Mouse (Mus musculus) lung, postnatal 4 days (tissue): ENCODE data around the gene Omt2b.
"Not testable (repeated sequence)": the region's sequence is repeated elsewhere in the genome, so short reads cannot be mapped to it uniquely, and the experiment has no call there.

Experiments used
- DNase-seq, 2 experiments: peaks; one replicate each; pipeline ENCODE4 v3.0.0; 2021

Gene Omt2b

DNA sequence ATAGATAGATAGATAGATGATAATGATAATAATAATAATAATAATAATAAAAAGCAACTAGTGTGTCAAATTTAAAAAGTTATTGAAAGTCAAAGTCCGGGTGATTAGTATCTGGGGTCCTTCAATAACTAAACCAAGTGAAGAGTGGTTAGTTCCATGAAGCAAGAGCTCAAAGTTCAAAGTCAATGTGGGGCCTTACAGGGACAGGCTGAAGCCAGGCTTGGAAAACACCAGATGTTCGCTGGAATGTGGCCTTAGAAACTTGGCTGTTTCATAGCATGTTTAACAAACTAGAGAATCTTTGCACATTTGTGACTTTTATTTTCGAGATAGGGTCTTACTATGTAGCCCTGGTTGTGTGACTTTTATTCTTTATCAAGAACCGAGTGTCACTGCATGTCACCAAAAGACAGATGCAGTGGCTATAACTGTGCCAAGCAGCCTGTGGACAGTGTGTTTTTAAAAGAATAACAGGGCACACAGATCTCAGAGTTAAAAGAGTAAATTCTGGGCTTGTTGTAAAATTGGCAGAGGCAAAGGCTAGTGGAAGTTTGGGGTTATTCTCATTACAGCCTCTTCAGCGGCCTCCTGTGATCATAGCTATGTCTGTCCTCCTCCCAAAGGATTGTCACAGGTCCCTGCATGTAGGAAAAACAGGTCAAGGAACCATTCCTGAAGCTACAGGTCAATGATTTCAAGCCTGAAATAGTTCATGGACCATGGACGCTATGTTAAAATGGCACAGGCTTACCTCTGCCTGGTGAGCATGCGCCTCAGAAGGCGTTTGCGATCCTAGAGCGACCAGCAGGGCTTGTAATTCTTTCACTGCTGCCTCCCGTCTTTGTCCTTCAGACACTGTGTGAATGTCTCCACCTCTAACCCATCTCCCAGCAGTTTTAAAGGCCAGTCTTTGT lies 27.5 kb downstream of the Omt2b start:
- no peak for DNase-seq

DNA sequence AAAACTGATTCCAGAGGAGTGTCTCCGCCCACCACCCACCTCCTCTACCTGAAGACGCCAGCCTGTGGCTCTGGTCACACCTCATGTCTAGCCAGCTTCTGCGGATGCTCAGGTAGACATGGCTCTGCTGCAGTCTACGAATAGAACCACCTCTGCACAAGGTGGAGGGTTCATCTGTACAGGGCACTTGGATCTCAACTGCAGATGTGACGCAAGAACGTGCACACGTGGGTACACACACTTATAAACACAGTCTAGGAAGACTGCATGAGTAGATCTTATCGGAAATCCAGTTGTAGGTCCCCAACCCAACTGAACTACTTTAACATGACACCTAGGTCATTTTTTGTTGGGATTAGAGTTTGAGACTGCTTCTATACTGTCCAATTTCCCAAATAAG lies 28.2 kb downstream of the Omt2b start, which contains the start of gene Gsta2:
Gene Gsta2 (minus strand): TSS at position 178 of the 400 bp plus-strand sequence.
- no peak for DNase-seq

DNA sequence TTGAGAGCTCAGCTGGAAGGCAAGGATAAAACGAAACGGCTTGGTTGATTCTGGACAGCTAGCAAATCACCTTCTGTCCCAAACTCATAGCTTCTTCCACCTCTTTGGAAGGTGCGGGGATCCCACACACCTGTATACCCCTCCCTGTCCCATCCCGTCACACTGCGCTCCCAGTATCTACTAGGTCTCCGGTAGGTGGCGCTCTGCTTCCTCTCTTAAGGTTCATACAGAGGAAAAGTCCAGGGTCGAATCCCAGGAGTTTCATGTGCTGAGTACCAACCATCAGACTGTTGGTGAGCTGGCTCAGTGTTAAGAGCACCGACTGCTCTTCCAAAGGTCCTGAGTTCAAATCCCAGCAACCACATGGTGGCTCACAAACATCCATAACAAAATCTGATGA lies 30.7 kb downstream of the Omt2b start:
- DNase-seq, result peak; percentile 34 to 71

DNA sequence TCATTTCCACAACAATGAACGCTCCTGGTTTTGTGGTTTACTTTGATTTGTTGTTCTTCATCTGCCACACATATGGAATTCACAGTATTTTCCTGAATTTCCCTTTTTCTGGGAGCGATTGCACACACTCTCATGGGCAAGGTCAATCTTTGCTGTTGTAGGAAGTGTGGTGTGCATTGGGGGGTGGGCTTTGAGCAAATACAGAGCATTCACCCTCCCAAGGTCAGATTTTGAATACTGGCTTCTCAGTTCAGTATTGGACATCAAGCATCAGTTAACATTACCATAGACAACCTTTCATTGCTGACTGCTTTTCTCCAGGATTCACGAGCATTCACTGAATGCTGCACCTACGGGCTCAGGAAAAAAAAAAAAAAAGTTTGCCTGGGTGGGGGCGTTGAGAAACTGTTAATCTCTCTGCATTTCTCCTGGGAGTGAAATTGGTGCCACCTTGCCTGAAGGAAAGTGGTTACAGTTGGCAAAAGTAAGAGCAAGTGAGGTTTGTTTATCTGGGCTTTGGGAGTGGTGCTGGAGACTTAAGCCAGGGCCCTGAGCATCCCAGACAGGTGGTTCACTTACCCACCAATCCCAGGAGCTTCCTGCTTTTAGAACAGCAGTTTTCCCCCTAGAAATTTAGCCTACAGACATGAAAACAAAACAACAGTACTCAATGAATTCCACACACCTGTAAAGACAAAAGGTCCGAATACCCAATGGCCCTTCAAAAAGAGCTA lies 32.5 kb downstream of the Omt2b start:
- DNase-seq, result no peak

DNA sequence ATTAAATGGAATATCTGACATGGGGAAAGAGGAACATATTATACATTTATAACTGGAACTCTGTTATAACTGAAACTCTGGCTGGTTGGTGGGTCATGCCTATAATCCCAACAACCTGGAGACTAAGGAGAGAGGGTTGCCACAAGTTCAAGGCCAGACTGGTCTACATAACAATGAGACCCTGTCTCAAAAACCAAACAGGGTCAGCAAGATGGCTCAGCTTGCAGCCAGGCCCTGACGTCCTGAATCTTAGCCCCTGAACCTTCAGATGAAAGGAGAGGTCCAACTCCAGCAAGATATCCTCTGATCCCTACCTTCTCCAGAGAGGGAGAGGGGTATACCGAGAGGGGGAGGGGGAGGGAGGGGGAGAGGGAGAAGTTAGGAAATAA lies 33.1 kb downstream of the Omt2b start:
- DNase-seq, result no peak

DNA sequence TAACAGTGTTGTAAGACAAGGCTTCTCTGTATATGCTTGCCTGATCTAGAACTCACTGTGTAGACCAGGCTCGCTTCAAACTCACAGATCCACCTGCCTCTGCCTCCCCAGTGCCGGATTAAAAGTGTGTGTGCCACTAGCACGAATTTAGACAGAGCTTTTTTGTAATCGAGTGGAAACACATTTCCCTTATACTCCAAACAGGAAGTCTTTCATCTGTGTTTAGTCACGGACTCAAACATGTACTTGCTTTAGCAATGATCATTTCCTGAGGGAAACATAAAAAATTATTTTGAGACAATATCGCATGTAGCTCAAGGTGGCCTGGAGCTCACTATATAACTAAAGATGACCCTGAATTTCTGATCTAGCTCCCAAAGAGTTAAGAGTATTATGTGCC lies 36.0 kb downstream of the Omt2b start:
- no peak for DNase-seq

DNA sequence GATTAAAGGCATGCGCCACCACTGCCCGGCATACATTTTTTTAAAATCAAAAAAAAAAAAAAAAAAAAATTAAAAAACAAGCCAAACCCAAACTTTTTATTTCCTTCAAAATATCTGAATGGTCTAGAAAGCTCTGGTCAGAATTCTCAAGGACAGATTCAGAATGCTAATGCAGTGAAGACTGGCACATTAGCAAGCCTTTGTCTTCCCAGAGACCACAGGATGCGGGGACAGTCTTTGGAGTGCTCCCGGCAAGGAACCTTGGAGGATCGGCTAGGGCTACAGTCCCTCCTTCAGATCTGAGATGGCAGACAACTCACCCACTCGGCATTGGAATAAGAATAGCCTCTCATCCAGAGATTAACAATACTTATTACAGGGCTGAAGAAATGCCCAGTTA lies 37.3 kb downstream of the Omt2b start:
- DNase-seq, result no peak

DNA sequence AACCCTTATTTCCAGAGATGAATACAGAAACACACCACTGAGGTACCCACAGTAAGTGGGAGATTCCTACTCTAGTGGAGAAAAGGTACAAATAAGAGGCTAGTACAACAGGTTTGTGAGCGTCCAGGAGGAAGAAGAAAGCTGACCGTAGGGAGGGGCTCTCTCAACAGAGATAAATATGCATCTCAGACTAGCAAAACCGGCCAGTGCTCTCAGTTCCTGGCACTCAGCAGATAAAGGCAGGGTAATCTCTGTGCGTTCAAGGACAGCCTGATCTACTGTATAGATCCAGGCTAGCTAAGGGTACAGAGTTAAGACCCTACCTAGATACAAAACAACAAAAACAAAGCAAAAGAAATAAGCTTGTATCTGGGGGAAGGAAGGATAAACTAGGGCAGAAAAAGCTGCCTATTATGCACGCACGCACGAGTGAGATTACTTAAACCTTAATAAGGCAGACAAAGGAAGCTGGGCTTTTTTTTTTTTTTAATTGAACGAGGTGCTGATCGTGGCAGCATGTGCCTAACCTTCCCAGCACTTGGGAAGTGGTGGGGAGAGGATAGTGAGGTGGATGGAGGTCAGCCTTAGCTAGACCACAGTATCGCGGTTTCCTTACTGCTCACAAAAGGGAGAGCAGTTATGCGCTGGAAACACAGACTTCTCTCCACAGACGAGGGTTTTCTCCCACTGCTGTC lies 38.6 kb downstream of the Omt2b start:
- no peak for DNase-seq

DNA sequence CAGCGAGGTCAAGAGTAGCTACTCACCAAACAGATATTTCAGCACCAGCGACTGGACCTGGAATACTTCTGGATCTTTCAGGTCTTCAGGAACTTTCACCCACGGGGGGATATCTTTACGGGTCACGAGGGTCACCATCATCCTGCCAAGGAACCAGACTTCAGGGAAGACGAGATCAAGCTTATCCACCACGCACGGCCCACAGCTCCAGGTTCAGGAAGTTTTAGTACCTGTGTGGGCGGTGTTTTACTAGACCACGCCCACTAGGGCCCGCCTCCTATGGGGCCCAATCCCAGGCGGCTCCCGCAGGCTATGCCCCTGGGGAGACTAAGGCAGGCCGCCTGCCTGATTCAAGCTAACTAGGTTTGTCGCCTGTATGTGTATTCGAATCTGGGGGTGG lies 40.6 kb downstream of the Omt2b start, which contains the start of gene Dppa5a:
Gene Dppa5a (minus strand): TSS at position 219 of the 400 bp plus-strand sequence.
- not testable (repeated sequence) for DNase-seq

DNA sequence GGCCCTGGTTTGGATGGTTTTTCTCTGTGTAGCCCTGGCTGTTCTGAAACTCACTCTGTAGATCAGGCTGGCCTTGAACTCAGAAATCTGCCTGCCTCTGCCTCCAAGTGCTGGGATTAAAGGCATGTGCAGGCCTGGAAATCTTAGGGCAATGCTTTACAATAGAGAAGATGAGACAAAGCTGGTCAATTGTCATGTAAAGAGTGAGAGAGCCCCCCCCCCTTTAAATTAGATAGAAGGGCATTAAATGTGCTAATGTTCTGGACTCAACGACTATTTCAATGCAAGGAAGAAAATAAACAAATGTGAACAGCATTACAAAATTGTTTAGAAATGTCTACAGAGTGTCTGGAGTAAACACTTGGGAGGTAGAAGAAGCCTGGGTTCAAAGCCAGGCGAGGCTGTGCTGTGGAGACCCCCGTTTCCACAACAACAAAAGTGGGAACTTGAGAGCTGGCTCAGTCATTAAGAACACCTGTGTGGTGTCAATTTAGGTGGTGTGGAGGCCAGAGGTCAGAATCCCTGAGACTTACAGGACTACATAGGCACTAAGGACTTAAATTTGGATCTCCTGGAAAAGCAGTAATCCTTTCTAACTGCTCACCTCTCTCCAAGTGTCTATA lies 41.4 kb downstream of the Omt2b start:
- DNase-seq, result no peak

DNA sequence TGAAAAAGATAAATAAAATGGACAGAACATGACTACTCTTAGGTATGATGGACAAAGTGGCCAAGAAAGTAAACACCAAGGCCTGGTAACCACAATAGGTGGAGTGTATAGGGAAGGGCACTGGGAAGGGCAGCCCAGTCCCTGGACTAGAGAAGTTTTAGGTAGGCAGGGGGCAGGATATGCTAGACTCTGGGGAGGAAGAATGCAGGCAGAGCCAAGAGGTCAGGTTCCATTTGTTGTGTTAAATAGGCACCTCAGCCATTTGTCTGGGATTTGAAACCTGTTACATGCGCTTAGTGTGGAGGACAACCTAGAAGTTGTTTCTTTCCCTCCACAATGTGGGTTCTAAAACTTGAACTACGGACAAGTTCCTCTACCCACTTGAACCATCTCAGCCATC lies 42.0 kb downstream of the Omt2b start:
- no peak for DNase-seq

DNA sequence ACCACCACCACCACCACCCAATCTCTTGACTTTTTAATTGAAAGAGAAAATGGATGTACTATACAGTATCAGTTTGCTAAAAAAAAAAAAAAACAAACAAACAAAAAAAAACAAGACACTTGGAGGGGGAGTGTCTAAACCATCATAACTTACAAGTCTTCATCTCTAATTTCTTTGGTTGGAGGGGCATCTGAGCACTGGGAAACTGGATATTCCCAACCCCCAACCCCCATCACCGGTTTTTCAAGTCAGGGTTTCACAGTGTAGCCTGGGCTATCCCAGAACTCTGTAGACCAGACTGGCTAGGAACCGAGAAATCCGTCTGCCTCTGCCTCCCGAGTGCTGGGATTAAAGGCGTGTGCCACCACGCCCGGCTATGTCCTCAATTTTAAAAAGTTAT lies 42.4 kb downstream of the Omt2b start:
- DNase-seq, result no peak

DNA sequence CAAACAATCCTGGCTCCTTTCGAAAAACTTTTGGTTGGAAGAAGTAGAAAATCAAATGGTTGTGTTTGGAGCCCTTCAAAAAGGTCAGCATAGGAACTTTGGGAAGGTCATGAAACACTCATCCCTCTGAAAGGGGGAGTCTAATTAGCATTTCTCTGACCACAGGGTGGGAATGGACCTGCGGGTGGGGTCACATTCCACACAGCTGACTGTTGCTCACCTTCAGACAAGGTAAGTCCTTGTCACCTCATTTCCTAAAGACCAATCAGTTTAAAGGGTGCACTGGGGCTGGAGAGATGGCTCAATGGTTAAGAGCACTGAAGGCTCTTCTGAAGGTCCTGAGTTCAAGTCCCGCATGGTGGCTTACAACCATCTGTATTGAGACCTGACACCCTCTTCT lies 44.1 kb downstream of the Omt2b start:
- no peak for DNase-seq

DNA sequence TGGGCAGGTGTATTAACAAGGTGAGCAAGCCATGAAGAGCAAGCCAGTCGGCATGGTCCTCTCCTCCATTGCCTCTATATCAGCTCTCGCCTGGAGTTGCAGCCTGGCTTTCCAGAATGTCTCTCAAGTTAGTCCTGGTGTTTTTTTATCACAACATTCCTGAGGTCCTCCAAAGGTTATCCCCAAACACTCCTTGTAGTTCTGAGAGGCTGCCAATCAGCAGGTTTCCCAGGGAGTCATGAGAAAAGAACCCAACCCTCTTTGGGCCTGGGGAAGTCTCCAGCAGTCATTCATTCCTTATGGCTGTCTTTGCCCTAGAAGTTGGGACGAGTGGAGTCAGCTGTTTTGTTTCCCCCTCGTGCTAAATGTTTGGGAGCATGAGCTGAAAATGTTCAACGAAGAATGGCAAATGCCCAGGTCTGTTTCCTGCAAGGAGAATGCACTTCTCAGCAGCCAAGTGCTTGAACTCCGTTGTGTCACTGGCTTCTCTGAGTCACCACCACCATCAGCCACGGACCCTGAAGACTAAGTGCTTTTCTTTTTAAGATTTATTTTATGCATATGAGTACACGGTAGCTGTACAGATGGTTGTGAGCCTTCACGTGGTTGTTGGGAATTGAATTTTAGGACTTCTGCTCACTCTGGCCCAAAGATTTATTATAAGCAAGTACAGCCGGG lies 45.6 kb downstream of the Omt2b start:
- DNase-seq, result no peak

DNA sequence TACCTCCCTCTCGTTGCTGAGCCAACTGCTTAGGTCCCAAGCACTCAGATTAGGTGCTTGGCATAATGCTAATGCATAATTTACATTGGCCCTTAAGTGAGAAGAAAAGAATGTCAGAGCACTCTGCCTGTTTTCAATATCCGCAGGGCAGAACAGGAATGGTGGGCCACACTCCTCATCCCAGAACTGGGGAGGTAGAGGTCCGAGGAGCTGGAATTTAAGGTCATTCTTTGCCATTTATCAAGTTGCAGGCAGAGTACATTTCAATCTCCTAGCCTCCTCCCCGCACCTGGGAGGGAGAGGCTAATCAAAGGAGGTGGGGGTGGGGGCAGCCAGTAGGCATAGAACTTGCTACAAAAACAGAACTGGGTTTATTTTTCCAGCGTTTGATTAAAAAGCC lies 47.0 kb downstream of the Omt2b start:
- DNase-seq, result no peak

DNA sequence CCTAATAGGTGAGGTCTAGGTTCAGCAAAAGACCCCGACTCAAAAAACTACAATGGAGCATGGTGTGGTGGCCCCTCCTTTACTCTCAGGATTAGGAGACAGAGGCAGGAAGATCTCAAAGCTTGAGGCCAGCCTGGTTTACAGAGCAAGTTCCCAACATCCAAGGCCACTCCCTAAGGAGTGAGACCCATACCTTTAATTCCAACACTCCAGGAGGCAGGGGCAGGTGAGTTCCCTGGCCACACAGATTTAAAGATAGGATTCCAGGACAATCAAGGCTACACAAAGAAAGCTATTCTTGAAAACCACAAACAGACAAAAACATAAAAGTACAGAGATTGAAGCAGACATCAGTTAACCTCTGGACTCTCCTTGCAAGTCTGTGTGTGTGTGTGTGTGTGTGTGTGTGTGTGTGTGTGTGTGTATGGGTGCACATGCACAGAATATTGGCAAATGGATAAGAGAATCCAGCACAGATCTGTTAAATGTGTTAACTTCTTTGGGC lies 47.5 kb downstream of the Omt2b start:
- no peak for DNase-seq

DNA sequence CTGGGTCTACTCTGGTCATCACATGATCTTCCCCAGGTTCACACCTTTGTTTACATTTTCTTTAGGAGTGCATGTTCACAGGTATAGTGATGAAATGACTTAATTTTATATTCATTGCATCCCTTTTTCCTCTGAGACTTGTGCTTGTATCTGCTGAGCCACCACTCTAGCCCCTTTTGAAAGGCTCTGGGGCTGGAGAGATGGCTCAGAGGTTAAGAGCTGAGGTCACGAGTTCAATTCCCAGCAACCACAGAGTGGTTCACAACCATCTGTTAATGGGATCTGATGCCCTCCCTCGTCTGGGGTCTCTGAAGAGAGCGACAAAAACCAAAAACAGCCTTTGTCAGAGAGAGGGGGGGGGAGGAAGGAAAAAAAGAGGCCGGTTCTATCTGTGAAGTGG lies 48.1 kb downstream of the Omt2b start:
- no peak for DNase-seq

DNA sequence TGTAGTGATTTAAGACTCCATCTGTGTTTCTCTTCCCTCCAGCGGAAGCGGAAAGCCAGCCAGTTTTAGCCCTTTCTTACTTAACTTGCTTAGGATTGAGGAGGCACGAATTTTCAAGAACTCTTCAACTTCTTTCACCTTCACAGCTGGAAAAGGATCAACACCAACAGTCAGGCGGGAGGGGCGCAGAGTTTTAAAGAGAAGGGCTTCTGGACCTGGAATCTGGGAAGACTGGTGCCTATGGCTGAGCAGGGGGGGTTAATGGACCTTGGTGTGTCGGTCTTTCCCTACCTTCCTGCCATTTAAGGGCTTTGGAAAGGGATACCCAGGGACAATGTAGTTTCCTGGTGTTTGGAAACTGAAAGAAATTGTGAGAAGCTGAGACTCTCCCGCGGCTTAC lies 50.2 kb downstream of the Omt2b start:
- DNase-seq, result no peak

DNA sequence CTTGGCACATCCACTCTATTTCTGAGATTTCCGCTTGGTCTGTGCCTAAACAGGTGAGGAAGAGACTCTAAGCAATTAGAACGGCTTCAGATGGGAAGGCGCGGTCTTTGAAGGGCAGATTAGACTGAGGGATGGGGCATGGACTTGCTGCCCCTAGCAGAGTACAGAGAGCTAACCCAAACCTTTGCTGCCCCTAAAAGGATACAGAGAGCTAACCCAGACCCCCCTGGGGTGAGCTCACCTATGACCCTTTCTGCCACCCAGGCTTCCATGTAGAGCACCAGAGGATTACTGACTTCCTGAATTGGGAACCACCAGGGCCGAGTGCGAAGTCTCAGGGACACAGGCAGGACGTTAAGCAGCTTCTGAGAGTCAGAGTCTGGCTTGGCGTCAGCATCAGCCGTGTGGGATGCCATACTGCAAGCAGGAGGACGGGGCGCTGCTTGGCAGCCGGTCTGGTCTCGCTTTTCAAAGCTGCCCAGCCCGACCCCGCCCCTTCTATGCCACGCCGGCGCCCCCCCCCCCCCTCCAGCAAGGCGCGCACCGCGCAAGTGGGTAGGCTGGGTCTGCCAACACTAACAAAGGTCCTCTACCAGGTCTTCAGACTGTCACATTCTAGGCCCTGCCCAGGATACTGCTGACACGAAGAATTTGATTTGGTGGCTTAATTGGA lies 50.9 kb downstream of the Omt2b start, which contains the start of gene Ooep:
Gene Ooep (minus strand): TSS at position 613 of the 673 bp plus-strand sequence.
- peak; percentile 15 to 42 for DNase-seq
